Mouse (Mus musculus) thymus, adult 2 months (tissue): ENCODE measurements around the gene Rbms3.

ENCODE experiments used
- CTCF ChIP-seq: fragments of 200-500 bp; IDR thresholded peaks from 2 replicates; pipeline ENCODE4 v1.5.1; 2012; ENCODE audit warnings: mild to moderate bottlenecking, control low read depth, low read length, moderate library complexity, borderline replicate concordance; ENCODE audit not compliant: control insufficient read depth, poor library complexity, insufficient read depth; ENCODE audit errors: extremely low read depth
- POLR2A ChIP-seq: fragments of 200-500 bp; IDR thresholded peaks from 2 replicates; pipeline ENCODE4 v1.6.1; 2012; ENCODE audit warnings: mild to moderate bottlenecking, low read length, control low read depth, moderate library complexity; ENCODE audit not compliant: control insufficient read depth, poor library complexity, insufficient read depth; ENCODE audit errors: extremely low read depth

GRCm38 (mm10) chr9:117646131-117646530, 16.4 kb upstream of the Rbms3 start:
- TF ChIP-seq POLR2A (no peak), CTCF (no peak)
